Mouse (Mus musculus): ENCODE data around the gene Elp1. TPM values are rescaled to one million over a fixed set of nuclear protein-coding genes. Genes with fewer than 3 reads are reported as not detected.

The Elp1 gene
- polyA plus RNA-seq, 1 experiment: 2.6 TPM

GRCm38 (mm10) chr4:56747456-56747855 lies 54.7 kb downstream of the Elp1 start:
- WGBS: 95% methylated on average over 9 of the region's 9 CpGs

GRCm38 (mm10) chr4:56746345-56746744 lies 55.8 kb downstream of the Elp1 start:
- no peak for TF ChIP-seq POLR2A (IDR thresholded peaks at IDR 0.05; ENCODE audit: low read depth, low read length)
- TF ChIP-seq CTCF (IDR thresholded peaks at IDR 0.05; ENCODE audit: extremely low read depth, insufficient read length, insufficient replicate concordance, low read depth, low read length): no peak
- Histone ChIP-seq H3K4me3 (ENCODE audit: low read depth, low read length) (no peak overlapping the region), H3K36me3 (ENCODE audit: control insufficient read depth, insufficient read depth, low read length) (peaks cover 20% of the 10 kb centered on the region), H3K27ac (ENCODE audit: insufficient read depth, low read depth, low read length) (no peak overlapping the region), H3K4me1 (ENCODE audit: control insufficient read depth, insufficient read depth, insufficient read length, low read length) (no peaks in the 10 kb centered on the region), H3K27me3 (ENCODE audit: control insufficient read depth, insufficient read depth, low read length) (no peaks in the 10 kb centered on the region)
- WGBS: 95% methylated on average over 2 of the region's 2 CpGs

More at GRCm38 (mm10) chr4:56747456-56747855, 54.7 kb downstream of the Elp1 start:
- H3K27me3 ChIP-seq (ENCODE audit: control insufficient read depth, insufficient read depth, low read length): no peaks in the 10 kb centered on the region
- no peaks in the 10 kb centered on the region for H3K4me1 ChIP-seq (ENCODE audit: control insufficient read depth, insufficient read depth, insufficient read length, low read length)
- no peak overlapping the region for H3K27ac ChIP-seq (ENCODE audit: insufficient read depth, low read depth, low read length)
- no peak overlapping the region for H3K4me3 ChIP-seq (ENCODE audit: low read depth, low read length)
- H3K36me3 ChIP-seq (ENCODE audit: control insufficient read depth, insufficient read depth, low read length): peaks cover 22% of the 10 kb centered on the region
- no peak for TF ChIP-seq CTCF (IDR thresholded peaks at IDR 0.05; ENCODE audit: extremely low read depth, insufficient read length, insufficient replicate concordance, low read depth, low read length)
- no peak for TF ChIP-seq POLR2A (IDR thresholded peaks at IDR 0.05; ENCODE audit: low read depth, low read length)

- Histone ChIP-seq H3K27ac (ENCODE audit: insufficient read depth, low read depth, low read length) (no peak within 1 kb of the TSS), H3K4me3 (ENCODE audit: low read depth, low read length) (no peak within 1 kb of the TSS), H3K36me3 (ENCODE audit: control insufficient read depth, insufficient read depth, low read length) (peaks cover 9% of the 10 kb centered on the region; the same call in 1 of the 2 replicates), H3K4me1 (ENCODE audit: control insufficient read depth, insufficient read depth, insufficient read length, low read length) (no peaks in the 10 kb centered on the region), H3K27me3 (ENCODE audit: control insufficient read depth, insufficient read depth, low read length) (no peaks in the 10 kb centered on the region)
- TF ChIP-seq POLR2A (IDR thresholded peaks at IDR 0.05; ENCODE audit: low read depth, low read length) (no peak), CTCF (IDR thresholded peaks at IDR 0.05; ENCODE audit: extremely low read depth, insufficient read length, insufficient replicate concordance, low read depth, low read length) (no peak)
- WGBS: 94% methylated on average over 21 of the region's 21 CpGs
Observed at GRCm38 (mm10) chr4:56743363-56744195, 58.6 kb downstream of the Elp1 start, which contains the start of gene Actl7a. Actl7a (plus strand) TSS chr4:56743413.

GRCm38 (mm10) chr4:56742698-56743097 lies 59.4 kb downstream of the Elp1 start:
- no peak for TF ChIP-seq POLR2A (IDR thresholded peaks at IDR 0.05; ENCODE audit: low read depth, low read length)
- TF ChIP-seq CTCF (IDR thresholded peaks at IDR 0.05; ENCODE audit: extremely low read depth, insufficient read length, insufficient replicate concordance, low read depth, low read length): no peak
- Histone ChIP-seq H3K27me3 (ENCODE audit: control insufficient read depth, insufficient read depth, low read length) (no peaks in the 10 kb centered on the region), H3K27ac (ENCODE audit: insufficient read depth, low read depth, low read length) (no peak overlapping the region), H3K4me1 (ENCODE audit: control insufficient read depth, insufficient read depth, insufficient read length, low read length) (no peaks in the 10 kb centered on the region), H3K36me3 (ENCODE audit: control insufficient read depth, insufficient read depth, low read length) (peaks cover 8% of the 10 kb centered on the region; the same call in 1 of the 2 replicates), H3K4me3 (ENCODE audit: low read depth, low read length) (no peak overlapping the region)
- 87% methylated on average over 4 of the region's 4 CpGs for WGBS

- no peak within 1 kb of the TSS for H3K4me3 ChIP-seq (ENCODE audit: low read depth, low read length)
- no peak for TF ChIP-seq POLR2A (IDR thresholded peaks at IDR 0.05; ENCODE audit: low read depth, low read length)
- TF ChIP-seq CTCF (IDR thresholded peaks at IDR 0.05; ENCODE audit: extremely low read depth, insufficient read length, insufficient replicate concordance, low read depth, low read length): no peak
- H3K27me3 ChIP-seq (ENCODE audit: control insufficient read depth, insufficient read depth, low read length): no peaks in the 10 kb centered on the region
- no peak within 1 kb of the TSS for H3K27ac ChIP-seq (ENCODE audit: insufficient read depth, low read depth, low read length)
- 94% methylated on average over 13 of the region's 13 CpGs for WGBS
- H3K36me3 ChIP-seq (ENCODE audit: control insufficient read depth, insufficient read depth, low read length): 0 out of 2 replicates have a peak, but pooled peaks cover 3% of the 10 kb centered on the region
- no peaks in the 10 kb centered on the region for H3K4me1 ChIP-seq (ENCODE audit: control insufficient read depth, insufficient read depth, insufficient read length, low read length)
Observed at GRCm38 (mm10) chr4:56741041-56741493, 61.1 kb downstream of the Elp1 start, which contains the start of gene Actl7b. Actl7b (minus strand) TSS chr4:56741443.

GRCm38 (mm10) chr4:56740611-56741010 lies 61.5 kb downstream of the Elp1 start:
- Histone ChIP-seq H3K27ac (ENCODE audit: insufficient read depth, low read depth, low read length) (no peak overlapping the region), H3K4me3 (ENCODE audit: low read depth, low read length) (no peak overlapping the region), H3K36me3 (ENCODE audit: control insufficient read depth, insufficient read depth, low read length) (no peaks in the 10 kb centered on the region), H3K27me3 (ENCODE audit: control insufficient read depth, insufficient read depth, low read length) (no peaks in the 10 kb centered on the region), H3K4me1 (ENCODE audit: control insufficient read depth, insufficient read depth, insufficient read length, low read length) (no peaks in the 10 kb centered on the region)
- 95% methylated on average over 20 of the region's 20 CpGs for WGBS
- TF ChIP-seq CTCF (IDR thresholded peaks at IDR 0.05; ENCODE audit: extremely low read depth, insufficient read length, insufficient replicate concordance, low read depth, low read length): no peak
- TF ChIP-seq POLR2A (IDR thresholded peaks at IDR 0.05; ENCODE audit: low read depth, low read length): no peak

- WGBS: 82% methylated on average over 18 of the region's 18 CpGs
- TF ChIP-seq CTCF (IDR thresholded peaks at IDR 0.05; ENCODE audit: extremely low read depth, insufficient read length, insufficient replicate concordance, low read depth, low read length) (no peak), POLR2A (IDR thresholded peaks at IDR 0.05; ENCODE audit: low read depth, low read length) (no peak)
- no peaks in the 10 kb centered on the region for H3K27me3 ChIP-seq (ENCODE audit: control insufficient read depth, insufficient read depth, low read length)
- no peaks in the 10 kb centered on the region for H3K36me3 ChIP-seq (ENCODE audit: control insufficient read depth, insufficient read depth, low read length)
- H3K27ac ChIP-seq (ENCODE audit: insufficient read depth, low read depth, low read length): no peak within 1 kb of the TSS
- H3K4me1 ChIP-seq (ENCODE audit: control insufficient read depth, insufficient read depth, insufficient read length, low read length): no peaks in the 10 kb centered on the region
- H3K4me3 ChIP-seq (ENCODE audit: low read depth, low read length): no peak within 1 kb of the TSS
Observed at GRCm38 (mm10) chr4:56740020-56740485, 62.1 kb downstream of the Elp1 start, which contains the start of gene Gm26657. Gm26657 (plus strand) TSS chr4:56740070.
